Mouse (Mus musculus) c-Kit-positive CD71-positive TER-119-positive erythroid progenitor cells, embryonic 14.5 days (primary cell): Measurements from ENCODE around the gene Ctdspl.

Experiments
- DNase-seq: peaks from one replicate; pipeline ENCODE4 v3.0.0-alpha.2; 2013; ENCODE audit warnings: low spot score

The Ctdspl gene

DNA sequence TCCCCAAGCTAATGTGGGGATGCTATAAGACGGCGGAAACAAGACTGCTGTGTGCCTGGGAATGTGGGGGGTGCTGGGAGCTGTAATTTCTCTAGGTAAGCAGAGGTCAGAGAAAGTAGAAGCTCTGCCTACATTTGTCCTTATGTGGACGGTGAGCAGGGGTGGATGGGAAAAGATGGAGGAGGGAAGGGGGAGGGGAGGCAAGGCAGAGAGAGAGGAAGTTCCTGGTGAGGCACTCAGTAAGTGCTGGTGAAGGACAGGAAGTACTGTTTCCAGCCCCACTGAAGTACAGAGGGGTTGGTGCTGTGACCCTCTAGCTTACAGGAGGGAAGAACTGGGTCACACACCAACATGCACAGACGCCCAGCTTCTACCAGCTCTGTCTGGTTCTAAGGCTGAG lies 138.0 kb downstream of the Ctdspl start:
- no peak for DNase-seq

DNA sequence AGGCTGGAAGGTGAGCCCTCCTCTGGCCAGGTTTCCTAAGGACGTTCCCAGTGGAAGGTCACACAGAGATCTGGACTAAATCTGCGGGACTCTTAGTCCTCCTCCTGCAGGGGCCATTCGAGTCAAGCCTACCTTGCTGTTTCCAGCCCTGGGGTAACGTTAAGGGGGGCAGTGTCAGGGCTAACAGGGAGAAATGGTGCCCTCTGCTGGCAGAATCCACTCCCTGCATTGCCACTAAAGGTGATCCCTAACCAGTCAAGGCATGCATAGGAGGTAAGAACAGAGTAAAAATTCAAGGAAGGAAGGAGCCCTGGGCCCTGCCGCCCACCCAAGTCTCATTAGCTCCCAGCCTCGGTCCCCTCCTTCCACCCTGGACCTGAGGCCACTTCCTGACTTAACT lies 141.3 kb downstream of the Ctdspl start:
- DNase-seq, result peak; percentile 45

DNA sequence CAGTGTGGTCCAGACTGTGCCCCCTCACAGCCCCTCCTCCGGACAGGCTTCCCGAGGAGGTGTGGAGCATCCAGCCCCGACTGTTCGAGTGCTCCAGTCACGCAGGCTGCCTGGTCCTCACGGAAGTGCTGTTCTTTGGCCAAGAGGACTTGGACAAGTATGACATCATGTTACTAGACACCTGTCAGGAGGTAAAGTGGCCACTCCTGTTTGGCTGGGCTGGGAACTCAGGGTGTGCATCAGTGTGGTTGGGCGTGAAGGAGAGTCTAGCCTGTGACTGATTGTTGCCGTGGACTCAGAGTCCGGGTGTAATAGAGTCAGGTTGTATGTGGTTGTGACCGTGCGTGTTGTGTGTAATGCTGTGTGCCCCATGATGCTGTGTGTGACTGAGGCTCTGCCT lies 142.0 kb downstream of the Ctdspl start:
- DNase-seq, result no peak

DNA sequence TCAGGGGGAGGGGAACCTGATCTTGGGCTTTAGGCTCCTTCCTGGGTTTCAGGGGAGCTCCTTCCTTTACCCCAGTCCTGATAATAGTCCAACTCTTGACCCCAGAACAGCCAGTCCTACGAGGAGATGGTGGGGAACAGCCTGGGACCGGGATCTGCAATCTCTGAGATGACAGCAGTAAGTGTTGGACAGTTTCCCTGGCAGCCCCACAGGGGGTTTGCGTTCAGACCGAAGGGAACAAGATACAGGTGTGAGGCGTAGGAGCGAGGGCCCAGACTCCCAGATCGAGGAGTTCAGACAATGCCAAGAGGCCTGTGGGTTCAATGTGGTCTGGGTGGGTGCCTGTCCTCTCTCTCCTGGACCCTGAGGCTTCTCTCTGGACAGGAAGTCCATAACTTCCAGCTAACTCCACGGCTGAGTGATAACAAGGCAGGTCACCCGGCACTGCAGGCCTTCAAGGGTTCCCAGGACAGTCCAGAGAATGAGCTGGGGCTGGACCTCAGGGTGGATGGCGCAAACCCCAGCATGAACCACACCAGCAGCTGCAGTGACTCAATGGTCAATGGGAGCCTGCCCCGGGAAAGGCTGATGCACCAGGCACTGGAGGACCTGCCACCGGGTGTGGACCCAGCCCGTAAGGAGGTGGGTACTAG lies 144.0 kb downstream of the Ctdspl start:
- no peak for DNase-seq

DNA sequence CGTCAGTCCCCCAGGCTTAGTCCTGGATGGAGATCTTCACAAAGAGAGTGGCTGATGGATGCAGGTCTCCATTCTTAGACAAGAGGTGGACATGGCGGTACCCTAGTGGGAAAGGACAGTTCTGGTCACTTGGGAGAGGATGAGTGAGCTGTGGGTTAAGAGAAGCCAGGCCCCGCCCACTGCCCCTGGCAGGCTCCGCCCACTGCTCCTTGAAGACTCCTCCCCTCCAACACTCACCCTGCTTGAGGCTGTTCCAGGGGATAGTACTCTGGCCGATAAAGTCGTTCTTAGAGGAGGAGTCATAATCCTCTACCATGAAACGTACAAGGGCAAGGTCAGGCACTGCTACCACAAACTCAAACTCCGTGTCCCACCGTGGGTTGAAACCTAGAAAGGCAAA lies 145.5 kb downstream of the Ctdspl start:
- DNase-seq, result no peak

DNA sequence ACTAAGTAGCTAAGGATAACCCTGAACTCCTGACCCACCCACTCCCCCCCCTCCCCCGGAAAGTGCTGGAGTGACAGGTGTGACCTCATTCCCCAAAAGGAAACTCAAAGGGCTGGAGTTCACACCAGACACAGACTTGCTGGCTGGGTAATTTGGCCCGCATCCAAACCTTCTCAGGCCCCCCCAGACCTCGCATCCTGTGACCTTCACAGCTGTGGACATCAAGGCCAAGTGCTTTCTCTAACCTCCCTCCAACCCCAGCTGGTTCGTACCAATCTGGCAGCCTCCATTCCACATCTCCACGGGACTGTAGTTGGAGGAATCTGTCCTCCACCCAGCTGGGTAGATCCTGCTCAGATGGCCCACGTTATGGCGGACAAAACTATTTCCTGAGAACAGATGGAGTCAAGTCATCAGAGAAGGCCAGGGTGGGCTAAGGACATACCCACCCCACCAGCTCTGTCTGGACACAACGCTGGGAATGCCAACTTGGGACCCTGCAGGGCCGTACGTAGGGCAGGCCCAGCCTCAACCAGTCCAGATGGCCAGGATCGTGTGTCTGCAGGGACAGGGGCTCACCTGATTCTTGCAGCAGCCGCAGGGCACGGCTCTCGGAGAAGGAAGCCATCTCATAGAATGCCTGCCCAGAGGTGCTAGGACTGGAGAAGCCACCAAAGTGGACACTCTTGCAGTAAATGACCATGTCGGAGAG lies 147.1 kb downstream of the Ctdspl start:
- DNase-seq, result no peak

DNA sequence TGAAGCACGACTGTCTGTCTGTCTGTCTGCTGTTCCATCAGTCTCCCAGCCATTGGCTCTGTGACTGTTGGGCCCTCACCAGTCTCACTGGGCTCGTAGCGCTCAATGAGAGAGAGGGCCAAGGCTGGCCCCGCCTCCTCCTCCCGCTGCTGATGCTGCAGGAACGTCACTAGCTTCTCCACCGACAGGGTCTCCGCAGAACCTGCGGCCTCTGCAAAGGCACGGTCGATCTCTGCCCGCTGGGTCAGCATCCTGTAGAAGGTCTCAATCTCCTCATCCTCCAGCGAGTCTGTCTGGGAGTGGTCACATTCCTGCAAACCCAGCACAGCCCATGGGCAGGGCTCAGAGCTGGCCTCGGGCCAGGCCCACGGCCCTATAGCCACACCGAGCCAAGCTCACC lies 149.4 kb downstream of the Ctdspl start:
- no peak for DNase-seq

DNA sequence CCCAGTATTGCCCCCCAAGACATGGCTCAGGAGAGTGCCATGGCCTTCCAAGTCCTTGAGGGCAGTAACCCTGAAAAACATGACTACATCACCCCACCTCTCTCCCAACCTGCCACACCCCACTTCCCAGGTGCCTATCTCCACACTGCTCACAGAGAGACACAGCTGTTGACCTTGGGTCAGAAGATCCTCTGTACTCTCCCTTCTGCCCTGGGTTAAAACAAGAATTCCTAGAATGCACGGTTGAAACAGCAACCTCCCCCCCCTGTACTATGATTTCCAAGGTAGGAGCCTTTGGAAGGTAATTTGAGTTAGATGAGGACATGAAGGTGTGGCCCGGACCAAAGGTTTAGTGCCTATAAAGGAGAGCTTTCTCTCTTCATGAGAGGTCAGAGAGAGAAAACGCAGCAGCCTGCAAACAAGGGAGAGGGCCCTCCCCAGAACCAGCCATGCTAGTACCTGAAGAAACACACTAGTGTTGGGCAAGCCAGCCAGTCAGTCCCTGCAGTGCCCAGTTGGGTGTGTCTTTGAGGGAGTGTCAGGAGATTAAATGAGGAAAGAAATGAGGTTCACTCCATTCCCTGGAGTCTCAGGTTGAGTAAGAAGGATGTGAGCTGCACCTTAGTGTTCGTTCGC lies 153.9 kb downstream of the Ctdspl start:
- no peak for DNase-seq

DNA sequence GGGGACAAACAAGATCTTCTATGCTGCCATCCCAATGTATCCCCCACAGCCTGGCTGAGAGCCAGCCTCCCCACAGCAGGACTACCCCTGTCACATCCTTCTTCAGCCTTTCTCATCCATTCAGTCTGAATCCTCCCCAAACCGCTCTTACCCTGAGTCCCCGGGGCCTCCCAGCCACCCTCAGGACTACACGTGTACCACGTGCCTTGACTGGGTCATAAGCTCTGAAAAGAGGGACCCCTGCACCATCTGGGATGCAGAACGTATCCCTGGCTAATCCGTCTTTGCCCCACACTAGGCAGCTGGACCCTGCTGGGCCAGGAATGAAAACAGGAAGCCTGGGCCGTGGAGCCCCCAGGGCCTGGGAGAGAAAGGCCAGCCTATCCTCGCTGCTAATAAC lies 155.8 kb downstream of the Ctdspl start:
- DNase-seq, result no peak

DNA sequence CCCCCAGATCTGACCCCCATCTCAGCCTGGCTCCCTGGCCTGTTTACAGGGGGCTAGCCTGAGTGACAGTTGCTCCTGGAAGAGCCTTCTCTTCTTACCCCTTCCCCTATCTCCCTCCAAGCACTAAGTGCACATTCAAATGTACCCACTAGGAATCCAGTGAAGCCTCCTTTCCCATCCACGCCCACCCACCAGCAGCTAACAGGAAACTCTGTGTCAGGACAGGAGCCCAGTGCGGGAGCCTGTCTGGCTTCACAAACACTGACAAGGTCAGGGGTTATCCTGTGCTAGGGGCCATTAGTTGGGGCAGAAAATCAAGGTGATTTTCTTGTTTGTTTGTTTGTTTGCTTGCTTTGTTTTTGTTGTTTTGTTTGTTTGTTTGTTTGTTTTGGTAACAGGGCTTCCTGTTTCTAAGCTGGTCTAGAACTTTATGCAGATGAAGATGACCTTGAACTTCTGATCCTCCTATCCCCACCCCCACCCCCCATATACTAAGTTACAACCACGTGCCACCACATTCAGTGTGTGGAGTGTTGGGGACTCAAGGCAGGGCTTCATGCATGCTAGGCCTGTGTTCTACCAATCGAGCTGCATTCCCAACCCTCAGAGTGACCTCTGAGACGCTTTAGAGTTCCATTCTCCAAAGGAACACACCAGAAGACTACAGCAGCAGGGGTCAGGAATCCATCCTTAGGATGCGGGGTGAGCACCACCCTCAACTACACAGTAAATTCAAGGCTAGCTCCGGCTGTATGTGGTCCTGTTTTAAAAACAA lies 156.6 kb downstream of the Ctdspl start:
- DNase-seq, result no peak

DNA sequence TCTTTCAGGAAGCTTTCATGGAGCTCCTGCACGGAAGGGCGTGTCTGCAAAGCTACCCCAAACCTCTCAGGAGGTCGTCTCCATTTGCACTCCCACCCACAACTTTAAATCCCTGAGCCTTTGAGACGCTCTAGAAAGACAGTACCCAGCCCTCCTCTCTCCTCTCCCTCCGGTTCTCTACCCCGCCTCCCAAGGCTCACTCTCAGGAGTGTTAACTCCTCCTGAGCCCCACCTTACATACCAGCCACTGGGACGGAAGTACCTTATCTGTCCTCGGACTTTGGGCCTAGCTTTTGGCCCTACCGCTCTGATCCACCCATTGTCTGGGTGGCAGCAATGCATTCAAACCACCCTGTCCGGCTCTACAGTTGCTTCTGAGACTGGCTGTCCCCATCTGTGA lies 157.7 kb downstream of the Ctdspl start:
- DNase-seq, result no peak

DNA sequence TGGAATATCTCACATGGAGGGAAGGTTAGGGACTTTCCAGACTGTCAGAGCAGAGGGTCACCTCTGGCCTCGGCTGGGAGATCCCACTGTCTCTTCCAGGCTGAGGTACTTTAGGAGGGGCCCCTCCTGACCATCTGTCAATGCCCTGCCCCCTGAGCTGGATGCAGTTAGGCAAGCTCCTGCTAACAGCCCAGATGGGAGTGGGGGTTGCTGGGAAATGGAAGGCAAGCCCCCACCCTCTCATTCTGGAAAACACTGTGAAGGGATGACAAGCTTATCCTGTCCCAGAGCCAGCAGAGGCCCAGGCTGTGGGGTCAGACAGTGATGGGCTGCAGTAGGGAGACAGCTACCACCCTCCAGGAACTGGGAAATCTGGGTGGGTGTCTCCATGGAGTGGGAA lies 160.2 kb downstream of the Ctdspl start:
- DNase-seq, result no peak

DNA sequence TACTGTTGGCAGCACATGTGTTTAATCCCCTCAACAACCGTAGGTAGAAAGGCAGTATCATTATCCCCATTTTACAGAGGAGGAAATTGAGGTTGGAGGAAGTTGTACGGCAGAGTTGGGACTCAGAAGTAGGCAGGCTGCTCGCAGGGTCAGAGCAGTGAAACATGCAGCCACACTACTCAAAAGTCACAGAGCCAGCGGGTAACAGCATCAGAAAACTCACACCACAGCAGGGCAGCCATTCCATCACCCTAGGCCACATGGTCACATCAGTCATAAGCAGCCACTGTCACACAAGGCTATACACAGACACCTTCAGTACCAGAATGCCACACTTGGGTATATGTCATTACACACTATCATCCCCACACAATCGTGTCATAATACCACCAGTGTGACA lies 161.1 kb downstream of the Ctdspl start:
- no peak for DNase-seq

DNA sequence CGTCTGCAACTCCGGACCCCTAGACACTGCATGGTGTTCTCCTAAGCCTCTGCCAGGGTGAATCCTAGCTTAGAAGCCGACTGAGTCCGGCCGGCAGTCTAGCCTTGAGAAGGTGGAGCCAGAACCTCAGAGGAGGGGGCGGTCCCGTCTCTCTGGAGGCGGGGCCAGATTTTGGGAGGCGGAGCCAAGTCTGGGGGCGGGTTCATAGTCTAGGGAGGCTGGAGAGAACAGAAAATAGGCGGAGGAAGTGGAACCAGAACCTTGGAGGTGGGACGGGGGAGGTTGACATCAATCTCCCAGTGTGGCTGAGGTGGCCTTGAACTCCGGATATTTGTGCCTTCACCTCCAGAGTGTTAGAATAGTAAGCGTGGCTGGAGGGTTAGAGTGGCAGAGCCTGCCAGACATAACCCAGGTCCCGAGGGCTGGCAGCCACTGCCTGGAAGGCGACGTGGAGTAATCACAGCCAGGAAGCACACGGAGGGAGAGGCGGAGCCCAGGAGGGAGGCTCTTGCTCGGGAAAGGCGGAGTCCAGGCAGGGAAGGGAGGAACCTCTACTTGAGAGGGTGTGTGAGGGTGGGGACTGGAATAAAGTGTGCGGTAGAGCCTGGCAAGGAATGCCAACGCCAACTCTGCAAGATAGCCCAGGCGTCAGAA lies 162.0 kb downstream of the Ctdspl start:
- DNase-seq, result peak; percentile 51

DNA sequence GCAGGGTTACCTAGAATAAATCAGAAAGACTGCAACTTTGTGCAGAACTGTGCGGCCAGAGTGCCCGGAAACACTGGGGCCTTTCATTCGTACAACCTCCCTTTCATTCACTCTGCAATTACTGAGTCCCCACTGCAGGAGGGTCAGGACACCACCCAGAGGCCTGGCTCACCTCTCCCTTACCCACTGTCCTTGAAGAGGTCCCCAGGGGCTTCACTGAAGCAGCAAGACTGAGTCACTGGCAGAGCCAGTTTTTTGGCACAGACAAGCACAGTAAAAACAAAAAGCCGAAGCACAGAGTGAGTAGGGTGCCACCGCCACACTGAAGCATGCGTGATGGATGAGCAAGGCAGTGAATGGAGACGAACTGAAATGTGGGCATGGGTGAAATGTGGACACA lies 163.2 kb downstream of the Ctdspl start:
- DNase-seq, result no peak

DNA sequence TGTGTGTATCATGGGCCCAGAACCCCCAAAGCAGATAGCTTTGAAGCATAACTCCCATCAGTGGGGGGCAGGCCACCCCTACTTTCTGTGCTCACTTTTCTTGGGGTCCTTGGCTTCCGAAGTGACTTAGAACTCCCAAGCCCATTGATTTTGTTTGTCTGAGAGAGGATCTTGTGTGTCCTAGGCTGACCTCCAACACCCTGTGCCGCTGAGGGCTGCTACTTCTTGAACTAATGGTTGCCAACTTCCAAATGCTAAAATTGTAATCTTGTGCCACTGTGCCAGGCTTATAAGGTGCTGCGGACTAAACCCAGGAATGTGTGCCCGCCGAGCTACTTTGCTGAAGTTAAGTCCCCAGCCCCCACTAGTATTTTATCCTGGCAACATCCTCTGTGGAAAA lies 164.2 kb downstream of the Ctdspl start:
- DNase-seq, result no peak

DNA sequence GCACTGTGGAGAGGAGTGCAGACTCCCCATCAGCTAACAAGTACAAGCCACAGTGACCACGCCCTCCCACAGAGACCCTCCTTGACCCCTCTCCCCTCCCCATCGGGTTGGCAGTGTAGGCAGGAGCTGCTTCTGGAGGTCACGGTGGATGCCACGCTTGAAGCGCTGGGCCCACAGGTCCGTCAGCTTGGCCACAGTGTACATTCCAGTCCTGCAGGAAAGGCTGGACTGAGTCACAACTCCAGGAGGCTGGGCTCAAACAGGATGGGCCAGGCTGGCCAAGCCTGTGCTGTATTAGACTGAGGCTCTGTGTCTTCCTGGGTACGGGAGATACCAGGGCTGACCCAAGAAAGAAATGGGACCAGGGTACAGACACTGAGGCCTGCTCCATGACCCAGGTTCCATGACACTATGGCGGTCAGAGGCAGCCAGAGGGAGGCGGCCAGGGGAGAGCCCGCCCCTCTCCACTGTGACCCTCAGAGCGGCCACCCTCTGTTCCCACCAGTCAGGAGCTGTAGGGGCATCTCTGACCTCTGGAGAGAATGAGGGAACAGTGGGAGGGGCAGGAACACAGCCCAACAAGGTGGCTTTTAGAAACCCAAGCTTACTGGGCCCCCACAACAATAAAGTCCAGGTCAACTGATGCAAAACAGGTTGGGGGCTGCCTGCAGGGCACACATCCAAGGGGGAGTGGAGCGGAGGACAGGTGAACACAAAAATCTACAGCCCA lies 165.5 kb downstream of the Ctdspl start:
- DNase-seq, result no peak

DNA sequence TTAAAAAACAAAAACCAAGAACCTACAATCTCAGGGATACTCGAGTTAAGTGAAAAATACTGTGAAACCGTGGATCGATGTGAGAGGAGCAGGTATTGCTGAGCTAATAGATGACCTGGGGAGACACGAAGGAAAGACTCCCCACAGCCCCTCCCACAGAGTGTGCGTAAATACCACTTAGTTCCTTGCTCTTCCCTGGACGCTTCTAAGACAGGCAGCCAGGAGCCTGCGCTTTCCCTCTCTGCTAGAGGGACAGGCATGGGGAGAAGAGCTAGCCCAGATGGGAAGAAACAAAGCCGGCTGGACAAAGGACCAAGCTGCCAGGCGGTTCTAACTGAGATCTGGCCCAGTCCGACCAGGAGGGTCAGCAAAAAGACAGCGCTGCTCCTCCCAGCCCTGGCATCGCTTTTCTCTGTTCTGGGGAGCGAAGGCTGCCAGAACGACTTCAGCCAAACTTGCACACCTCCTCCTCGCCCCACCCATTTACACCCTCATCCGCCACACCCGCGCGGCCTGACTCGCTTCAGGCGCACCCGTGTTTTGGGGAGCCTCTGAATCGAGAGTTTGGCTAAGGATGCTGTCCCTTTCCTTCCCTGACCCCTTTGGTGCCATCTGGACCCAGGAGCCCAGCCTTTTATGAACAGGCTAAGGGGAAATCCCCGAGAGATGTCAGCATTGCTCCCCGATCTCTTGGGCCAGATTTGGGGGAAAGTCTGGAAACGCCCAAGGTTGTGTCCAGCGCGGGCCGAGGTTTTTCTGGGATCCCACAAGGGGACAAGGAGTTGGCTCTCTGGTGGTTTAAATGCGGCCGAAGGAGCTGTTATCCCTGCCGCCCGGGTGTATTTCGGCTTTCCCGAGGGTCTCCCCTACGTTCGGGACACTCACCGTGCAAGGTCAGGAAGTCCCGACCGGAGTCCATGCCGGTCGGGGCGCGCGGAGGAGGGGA lies 166.5 kb downstream of the Ctdspl start:
- DNase-seq, result no peak
